Mouse (Mus musculus): ENCODE data around the gene Cnnm4.

DNA sequence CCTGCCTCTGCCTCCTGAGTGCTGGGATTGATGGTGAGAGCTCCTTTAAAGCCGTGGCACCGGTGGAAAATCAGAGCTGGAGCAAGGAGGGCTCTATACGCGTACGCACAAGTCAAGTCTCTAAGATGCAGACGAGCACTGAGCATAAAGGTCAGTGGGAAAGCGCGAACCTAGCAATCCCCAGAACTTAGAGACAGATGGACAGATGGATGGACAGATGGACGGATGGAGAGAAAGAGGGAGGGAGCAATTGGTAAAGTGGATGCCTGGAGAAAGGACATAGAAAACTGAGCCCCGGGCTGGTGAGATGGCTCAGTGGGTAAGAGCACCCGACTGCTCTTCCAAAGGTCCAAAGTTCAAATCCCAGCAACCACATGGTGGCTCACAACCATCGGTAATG is 69.4 kb downstream of the Cnnm4 start:
- TF ChIP-seq CTCF (IDR thresholded peaks at IDR 0.05), result no peak
- TF ChIP-seq POLR2A (IDR thresholded peaks at IDR 0.05; ENCODE audit: insufficient read depth, low read depth, low read length), result no peak

Data from heart, adult 2 months (tissue).